ENCODE assay signal across 7 mouse cellular contexts in the genomic region with DNA sequence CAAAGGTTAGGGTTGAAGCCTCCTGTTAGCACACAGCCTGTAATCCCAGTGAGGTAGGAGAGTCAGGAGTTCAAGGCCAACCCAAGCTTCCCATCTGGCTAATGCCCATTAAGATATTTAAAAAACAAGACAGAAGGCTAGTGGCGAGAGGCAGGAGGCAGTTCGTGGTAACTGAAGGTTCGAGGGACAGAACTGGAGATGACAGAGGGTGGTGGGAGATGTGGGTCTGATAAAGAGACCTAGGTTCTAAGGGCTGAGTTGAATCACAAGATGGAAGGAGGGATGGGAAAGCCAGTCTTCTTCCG. TPM values are rescaled to one million over a fixed set of nuclear protein-coding genes. Genes with fewer than 3 reads are reported as not detected.
DNase-seq lines count a peak whose midpoint lies in the region; ATAC-seq and TF ChIP-seq lines count a peak whose summit lies in the region.

A gene (plus strand): TSS at position 301 of the 305 bp plus-strand sequence.

- no peak for DNase-seq in lung, embryonic 14.5 days
- no peak for DNase-seq in lung, postnatal 4 days
- no peak for DNase-seq in left cerebral cortex, postnatal 25 days (ENCODE audit: low spot score in 2 of 2)
- no peak for DNase-seq in right cerebral cortex, postnatal 36 days (ENCODE audit: low spot score in 2 of 2)
- DNase-seq in cerebellum, postnatal 36 days, result no peak

- peak within 1 kb of the TSS; percentile 52 for H3K4me3 ChIP-seq in lung, embryonic 14.5 days (ENCODE audit: low read depth, low read length)
- H3K4me3 ChIP-seq in forebrain, embryonic 15.5 days, result peak within 1 kb of the TSS; percentile 56
- H3K4me3 ChIP-seq in olfactory bulb, adult 2 months (ENCODE audit: insufficient read depth, low read depth, low read length), result peak within 1 kb of the TSS; percentile 68

- no peak within 1 kb of the TSS for H3K27ac ChIP-seq in lung, embryonic 14.5 days (ENCODE audit: low read depth)
- no peak within 1 kb of the TSS for H3K27ac ChIP-seq in forebrain, embryonic 15.5 days (replicated peaks)
- H3K27ac ChIP-seq in olfactory bulb, adult 2 months (ENCODE audit: insufficient read depth, low read depth, low read length), result peak within 1 kb of the TSS; percentile 31; the same call in 1 of the 2 replicates

- H3K9me3 ChIP-seq in lung, embryonic 14.5 days (ENCODE audit: low read depth, low read length), result no peaks in the 10 kb centered on the region
- H3K9me3 ChIP-seq in forebrain, embryonic 15.5 days, result no peaks in the 10 kb centered on the region

- peak within 1 kb of the TSS; percentile 96 for H3K4me2 ChIP-seq in lung, embryonic 14.5 days
- H3K4me2 ChIP-seq in forebrain, embryonic 15.5 days (replicated peaks), result peak within 1 kb of the TSS; percentile 99

- TF ChIP-seq POLR2A in olfactory bulb, adult 2 months (IDR thresholded peaks at IDR 0.05; ENCODE audit: insufficient read depth, low read depth, low read length), result no peak

- WGBS in lung, embryonic 14.5 days, result 15% methylated on average over 4 of the region's 4 CpGs
- WGBS in forebrain, embryonic 15.5 days, result 28% methylated on average over 4 of the region's 4 CpGs
- 50% methylated on average over 4 of the region's 4 CpGs for WGBS in olfactory bulb, adult 2 months

- peaks cover 32% of the 10 kb centered on the region for H3K27me3 ChIP-seq in lung, embryonic 14.5 days (ENCODE audit: insufficient read depth, low read length)
- peaks cover 4% of the 10 kb centered on the region; the same call in 1 of the 2 replicates for H3K27me3 ChIP-seq in forebrain, embryonic 15.5 days

- ATAC-seq in lung, embryonic 14.5 days (ENCODE audit: insufficient read depth), result peak; percentile 9; the same call in 1 of the 2 replicates
- 0 out of 2 replicates have a peak, but pooled peaks have one; percentile 2 for ATAC-seq in forebrain, embryonic 15.5 days (replicated peaks)

- H3K9ac ChIP-seq in lung, embryonic 14.5 days, result peak within 1 kb of the TSS; percentile 57
- peak within 1 kb of the TSS; percentile 64 for H3K9ac ChIP-seq in forebrain, embryonic 15.5 days (replicated peaks)

- intact Hi-C loops in left cerebral cortex, postnatal 25 days (cut with DNase I), result no loop called here

- peaks cover 5% of the 10 kb centered on the region for H3K36me3 ChIP-seq in lung, embryonic 14.5 days (ENCODE audit: insufficient read depth)
- peaks cover 6% of the 10 kb centered on the region; the same call in 1 of the 2 replicates for H3K36me3 ChIP-seq in forebrain, embryonic 15.5 days

- H3K4me1 ChIP-seq in lung, embryonic 14.5 days (ENCODE audit: insufficient read depth), result no peaks in the 10 kb centered on the region
- peaks cover 23% of the 10 kb centered on the region for H3K4me1 ChIP-seq in forebrain, embryonic 15.5 days
- peaks cover 24% of the 10 kb centered on the region for H3K4me1 ChIP-seq in olfactory bulb, adult 2 months (ENCODE audit: control insufficient read depth, insufficient read depth, low read length)

- TF ChIP-seq CTCF in lung, embryonic 14.5 days (IDR thresholded peaks at IDR 0.05; ENCODE audit: low read depth), result no peak
- no peak for TF ChIP-seq CTCF in olfactory bulb, adult 2 months (IDR thresholded peaks at IDR 0.05; ENCODE audit: insufficient read depth, low read depth, low read length)

RNA-seq across cellular contexts. Expression of the gene that starts here (rescaled TPM):
- polyA plus RNA-seq in lung, embryonic 14.5 days (2014; fragmentation: Nextera tagmentation; extraction: Ambion mirVana), result 0.33 and 0.80 TPM in 2 replicates
- polyA plus RNA-seq in forebrain, embryonic 15.5 days (2015; fragmentation: Nextera tagmentation; extraction: Ambion mirVana), result 9.0 and 9.1 TPM in 2 replicates
- 10 to 100 TPM; 47.8 to 57.6 TPM for total RNA-seq in left cerebral cortex, postnatal 25 days (2021)
- polyA plus RNA-seq in olfactory bulb, adult 2 months (2012; ENCODE audit: insufficient read depth, insufficient read length, low replicate concordance, missing spikeins), result not detected in 2 replicates

Comparison
In these comparisons a context has a peak if more than half of its experiments do, and no peak if none do; other contexts are left out.
1. Peak in ATAC-seq, H3K4me3 ChIP-seq, H3K9ac ChIP-seq and H3K4me2 ChIP-seq in lung, embryonic 14.5 days; RNA of the gene not detected or under 1 TPM.